Mouse (Mus musculus) heart, postnatal 10 days (tissue): Measurements from ENCODE around the gene Fn1. TPM values are rescaled to one million over a fixed set of nuclear protein-coding genes. Genes with fewer than 3 reads are reported as not detected.

Experiments
- DNase-seq, 2 experiments: peaks; one replicate each; pipeline ENCODE4 v3.0.0; 2021
- intact Hi-C: fragments of 180-260 bp; cut with DNase I; formaldehyde crosslinking; loops from one replicate; pipeline ENCODE4 v1.15.1; 2025
- total RNA-seq, 2 experiments: library from RNA; stranded (reverse); gene quantifications; 2 replicates each; pipeline ENCODE4 v1.2.3; 2021

Fn1 gene
- total RNA-seq, 2 experiments from 2014 or later, result 342 to 377 TPM

GRCm38 (mm10) chr1:71651828-71652227 is 1.2 kb downstream of the Fn1 start:
- intact Hi-C loops, result loop anchor here (5.0 kb wide), 3 partner anchors 115 to 470 kb away; no protein-coding TSS in a partner anchor
- no peak for DNase-seq

- intact Hi-C loops, result loop anchor here (5.0 kb wide), 3 partner anchors 116 to 471 kb away; no protein-coding TSS in a partner anchor
Measured at GRCm38 (mm10) chr1:71651315-71651714, 1.7 kb downstream of the Fn1 start.

GRCm38 (mm10) chr1:71650741-71651140 is 2.3 kb downstream of the Fn1 start:
- peak; percentile 8 to 18 for DNase-seq
- intact Hi-C loops, result loop anchor here (5.0 kb wide), 3 partner anchors 117 to 472 kb away; no protein-coding TSS in a partner anchor

More at GRCm38 (mm10) chr1:71651315-71651714, 1.7 kb downstream of the Fn1 start:
- peak; percentile 8 to 15 for DNase-seq

- no peak for DNase-seq
- intact Hi-C loops, result no loop called here
Measured at GRCm38 (mm10) chr1:71648166-71648565, 4.8 kb downstream of the Fn1 start.

GRCm38 (mm10) chr1:71646774-71647173 is 6.2 kb downstream of the Fn1 start:
- intact Hi-C loops, result no loop called here
- DNase-seq, result no peak

- DNase-seq, result no peak
- intact Hi-C loops, result no loop called here
Measured at GRCm38 (mm10) chr1:71645999-71646398, 7.0 kb downstream of the Fn1 start.

- intact Hi-C loops, result no loop called here
- DNase-seq, result no peak
Measured at GRCm38 (mm10) chr1:71645466-71645865, 7.5 kb downstream of the Fn1 start.

- DNase-seq, result no peak
- intact Hi-C loops, result no loop called here
Measured at GRCm38 (mm10) chr1:71642794-71643193, 10.2 kb downstream of the Fn1 start.

- intact Hi-C loops, result no loop called here
- no peak for DNase-seq
Measured at GRCm38 (mm10) chr1:71641206-71641605, 11.8 kb downstream of the Fn1 start.

- no peak for DNase-seq
- intact Hi-C loops, result no loop called here
Measured at GRCm38 (mm10) chr1:71640157-71640556, 12.8 kb downstream of the Fn1 start.

- DNase-seq, result no peak
- intact Hi-C loops, result no loop called here
Measured at GRCm38 (mm10) chr1:71636665-71637064, 16.3 kb downstream of the Fn1 start.

GRCm38 (mm10) chr1:71636116-71636515 is 16.9 kb downstream of the Fn1 start:
- intact Hi-C loops, result no loop called here
- DNase-seq, result no peak

GRCm38 (mm10) chr1:71635101-71636014 is 17.6 kb downstream of the Fn1 start:
- no peak for DNase-seq
- intact Hi-C loops, result no loop called here

- intact Hi-C loops, result no loop called here
- DNase-seq, result no peak
Measured at GRCm38 (mm10) chr1:71634471-71634981, 18.5 kb downstream of the Fn1 start.

GRCm38 (mm10) chr1:71632387-71632786 is 20.6 kb downstream of the Fn1 start:
- intact Hi-C loops, result no loop called here
- DNase-seq, result no peak

GRCm38 (mm10) chr1:71631811-71632210 is 21.2 kb downstream of the Fn1 start:
- DNase-seq, result no peak
- intact Hi-C loops, result no loop called here

GRCm38 (mm10) chr1:71630243-71630642 is 22.8 kb downstream of the Fn1 start:
- intact Hi-C loops, result no loop called here
- DNase-seq, result no peak

- no peak for DNase-seq
- intact Hi-C loops, result no loop called here
Measured at GRCm38 (mm10) chr1:71623625-71624024, 29.4 kb downstream of the Fn1 start.

GRCm38 (mm10) chr1:71621526-71621925 is 31.5 kb downstream of the Fn1 start:
- no peak for DNase-seq

GRCm38 (mm10) chr1:71614545-71615246 is 38.3 kb downstream of the Fn1 start:
- intact Hi-C loops, result no loop called here
- DNase-seq, result no peak

More at GRCm38 (mm10) chr1:71621526-71621925, 31.5 kb downstream of the Fn1 start:
- intact Hi-C loops, result no loop called here

- intact Hi-C loops, result no loop called here
- no peak for DNase-seq
Measured at GRCm38 (mm10) chr1:71612256-71612655, 40.7 kb downstream of the Fn1 start.
